Mouse (Mus musculus) megakaryocyte-erythroid progenitor cell, adult 5-6 weeks (primary cell): ENCODE measurements at regions not wholly inside any gene's neighbourhood (a gene's known extent, or its start where the extent isn't known, plus 50 kb on each side); places are given as distances from the start of the nearest gene placed in this dataset.

Experiments used
- ATAC-seq: replicated peaks from 2 replicates; pipeline ENCODE4 v1.8.0; 2016; ENCODE audit warnings: mild to moderate bottlenecking, inconsistent platforms; ENCODE audit not compliant: severe bottlenecking, poor library complexity, low FRiP score, low TSS enrichment

GRCm38 (mm10) chr9:71420064-71420463 is 65.7 kb downstream of the Polr2m start:
- no peak for ATAC-seq

- ATAC-seq = no peak
These were observed 67.2 kb downstream of the Polr2m start for GRCm38 (mm10) chr9:71418531-71418930.

- no peak for ATAC-seq
These were observed 68.5 kb downstream of the Polr2m start for GRCm38 (mm10) chr9:71417248-71417647.

- ATAC-seq = no peak
These were observed 74.6 kb downstream of the Polr2m start for GRCm38 (mm10) chr9:71411171-71411570.

- ATAC-seq = no peak
These were observed 75.8 kb downstream of the Polr2m start for GRCm38 (mm10) chr9:71409925-71410324.

GRCm38 (mm10) chr9:71408946-71409345 is 76.8 kb downstream of the Polr2m start:
- no peak for ATAC-seq

GRCm38 (mm10) chr9:71404396-71405135 is 81.2 kb downstream of the Polr2m start:
- no peak for ATAC-seq

- no peak for ATAC-seq
These were observed 84.1 kb downstream of the Polr2m start for GRCm38 (mm10) chr9:71401667-71402066.

- ATAC-seq = no peak
These were observed 86.4 kb downstream of the Polr2m start for GRCm38 (mm10) chr9:71399346-71399745.

- no peak for ATAC-seq
These were observed 89.0 kb downstream of the Polr2m start for GRCm38 (mm10) chr9:71396784-71397183.

- ATAC-seq = no peak
These were observed 95.5 kb downstream of the Polr2m start for GRCm38 (mm10) chr9:71390221-71390620.

- no peak for ATAC-seq
These were observed 98.3 kb downstream of the Polr2m start for GRCm38 (mm10) chr9:71387426-71387825.

GRCm38 (mm10) chr9:71383901-71384300 is 101.8 kb downstream of the Polr2m start:
- no peak for ATAC-seq

- ATAC-seq = no peak
These were observed 105.9 kb downstream of the Polr2m start for GRCm38 (mm10) chr9:71379731-71380250.

GRCm38 (mm10) chr9:71369760-71370159 is 116.0 kb downstream of the Polr2m start:
- ATAC-seq = no peak

GRCm38 (mm10) chr9:71369202-71369601 is 116.5 kb downstream of the Polr2m start:
- ATAC-seq = no peak

- no peak for ATAC-seq
These were observed 119.2 kb downstream of the Polr2m start for GRCm38 (mm10) chr9:71366573-71366972.

GRCm38 (mm10) chr9:71365177-71365738 is 120.5 kb downstream of the Polr2m start:
- ATAC-seq = no peak

- ATAC-seq = no peak
These were observed 121.6 kb downstream of the Polr2m start for GRCm38 (mm10) chr9:71364047-71364665.

GRCm38 (mm10) chr9:71362401-71362800 is 123.3 kb downstream of the Polr2m start:
- ATAC-seq = no peak

GRCm38 (mm10) chr9:71361961-71362360 is 123.8 kb downstream of the Polr2m start:
- no peak for ATAC-seq
